Mouse (Mus musculus): ENCODE results near the gene Skp1a. TPM values are rescaled to one million over a fixed set of nuclear protein-coding genes. Genes with fewer than 3 reads are reported as not detected.

Skp1a gene
- polyA plus RNA-seq, 1 experiment from 2014 or later, result 512 TPM

DNA sequence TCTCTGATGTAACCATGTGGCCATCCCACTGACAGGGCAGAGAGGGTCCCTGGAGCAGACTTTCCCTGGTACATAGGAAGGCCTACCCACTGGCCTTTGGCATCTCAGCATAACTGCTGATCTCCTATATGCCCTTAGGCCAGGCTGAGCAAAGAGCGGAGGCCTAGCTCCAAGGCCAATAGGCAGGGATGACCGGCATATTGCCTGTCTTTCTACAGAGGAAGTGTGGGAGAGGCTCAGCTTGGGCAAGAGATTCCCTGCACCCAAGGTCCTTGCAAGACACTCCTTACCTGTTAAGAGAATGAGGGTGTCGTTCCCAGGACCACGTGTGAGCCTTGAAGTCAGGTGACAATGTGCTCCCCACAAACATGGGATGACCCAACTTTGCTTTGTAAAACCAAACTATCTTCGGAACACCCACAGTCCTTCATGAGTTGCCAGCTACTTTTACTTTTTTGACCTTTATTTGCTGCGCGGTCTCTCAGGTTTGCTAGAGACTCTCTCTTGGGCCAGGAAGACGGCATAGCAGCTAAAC is 47.9 kb downstream of the Skp1a start:
- Histone ChIP-seq H3K9me3 (replicated peaks) (no peaks in the 10 kb centered on the region), H3K4me1 (replicated peaks) (peaks cover 36% of the 10 kb centered on the region), H3K4me2 (no peak overlapping the region), H3K27me3 (peaks cover 13% of the 10 kb centered on the region; the same call in 1 of the 2 replicates), H3K4me3 (peak overlapping the region; percentile 62; the same call in 1 of the 2 replicates), H3K36me3 (no peaks in the 10 kb centered on the region), H3K9ac (no peak overlapping the region), H3K27ac (no peak overlapping the region)
- ATAC-seq (replicated peaks; ENCODE audit: insufficient number of reproducible peaks, insufficient read depth, low FRiP score, low read depth), result no peak
- WGBS, result 94% methylated on average over 8 of the region's 8 CpGs

DNA sequence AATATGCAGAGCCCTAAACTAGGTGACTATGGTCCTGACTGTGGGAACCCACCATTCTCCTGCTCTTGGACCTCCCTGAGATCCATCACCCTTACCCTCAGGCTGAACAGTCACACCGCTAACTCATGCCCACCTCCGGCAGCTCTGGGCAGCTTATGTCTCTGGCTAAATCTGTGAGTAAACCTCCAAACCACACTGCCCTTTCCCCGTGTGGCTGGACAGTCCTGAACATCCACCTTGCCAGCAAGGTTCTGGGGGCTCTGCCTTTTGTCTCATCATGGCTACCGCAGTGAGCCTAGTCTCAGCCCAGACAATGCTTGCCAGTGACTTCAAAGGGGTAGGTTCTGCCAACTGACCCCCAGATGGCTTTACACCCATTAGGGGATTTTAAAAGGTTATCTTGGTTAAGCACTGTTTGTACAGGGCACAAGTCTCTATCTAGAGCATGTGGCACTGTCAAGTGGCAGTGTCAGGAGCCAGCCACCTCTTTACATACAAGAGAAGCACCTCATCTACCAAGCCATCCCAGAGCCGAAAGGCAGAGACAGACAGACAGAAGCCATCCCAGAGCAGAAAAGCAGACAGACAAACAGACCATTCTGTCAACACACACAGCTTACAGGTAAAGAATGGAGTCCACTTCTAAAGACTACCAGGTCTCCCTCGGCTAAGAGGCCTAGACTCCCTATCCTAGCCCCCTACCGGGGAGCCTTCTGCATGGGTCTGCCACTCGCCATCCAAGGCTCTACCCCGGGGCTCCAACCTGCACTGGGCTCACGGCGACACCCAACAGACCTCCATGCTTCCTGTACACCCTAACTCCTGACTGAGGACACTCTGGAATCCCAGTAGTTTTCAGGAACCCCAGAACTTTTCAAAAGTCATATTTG is 49.0 kb downstream of the Skp1a start:
- 84% methylated on average over 11 of the region's 11 CpGs for WGBS
- H3K27ac ChIP-seq, result no peak overlapping the region
- no peaks in the 10 kb centered on the region for H3K36me3 ChIP-seq
- H3K4me3 ChIP-seq, result peak overlapping the region; percentile 62; the same call in 1 of the 2 replicates
- H3K9ac ChIP-seq, result no peak overlapping the region
- no peak for ATAC-seq (replicated peaks; ENCODE audit: insufficient number of reproducible peaks, insufficient read depth, low FRiP score, low read depth)
- peaks cover 27% of the 10 kb centered on the region for H3K4me1 ChIP-seq (replicated peaks)
- H3K9me3 ChIP-seq (replicated peaks), result no peaks in the 10 kb centered on the region
- H3K27me3 ChIP-seq, result peaks cover 20% of the 10 kb centered on the region
- peak overlapping the region; percentile 98; the same call in 1 of the 2 replicates for H3K4me2 ChIP-seq

DNA sequence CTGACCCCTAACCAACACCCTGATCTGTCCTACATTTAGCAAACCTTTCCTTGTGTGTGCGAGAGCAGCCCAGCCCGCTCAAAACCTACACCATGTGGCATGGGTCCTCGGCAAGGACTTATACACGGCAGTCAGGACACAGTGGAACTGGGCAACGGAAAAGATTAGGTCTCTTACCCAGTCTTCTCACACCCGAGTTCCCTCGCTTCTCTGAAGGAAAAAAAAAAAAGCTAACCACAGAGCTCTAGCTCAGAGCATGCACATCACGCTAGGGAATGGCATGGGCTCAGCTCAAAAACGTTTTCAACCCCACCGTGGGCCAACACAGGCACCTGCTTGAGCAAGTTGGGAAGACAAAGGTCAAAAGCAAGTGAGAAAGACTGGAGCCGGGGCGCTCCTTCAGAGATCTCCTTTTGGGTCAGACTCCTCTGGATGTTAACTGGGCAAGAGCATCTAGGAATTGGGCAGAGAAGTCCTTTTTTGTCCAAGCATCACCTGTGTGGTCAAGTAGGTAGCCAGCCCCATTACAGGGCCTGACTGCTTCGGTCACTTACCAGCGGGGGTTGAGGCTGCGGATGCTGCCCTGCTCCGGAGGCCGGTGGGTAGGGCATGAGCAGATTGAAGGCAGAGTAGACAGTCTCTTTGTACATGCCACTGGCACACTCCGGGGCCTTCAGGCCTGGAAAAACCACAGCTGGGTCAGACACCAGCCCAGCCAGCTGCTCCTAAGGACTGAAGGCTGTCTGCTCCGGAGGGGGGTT is 50.0 kb downstream of the Skp1a start:
- Histone ChIP-seq H3K4me2 (peak overlapping the region; percentile 98), H3K27ac (no peak overlapping the region), H3K9me3 (replicated peaks) (no peaks in the 10 kb centered on the region), H3K4me3 (peak overlapping the region; percentile 62), H3K9ac (no peak overlapping the region), H3K36me3 (no peaks in the 10 kb centered on the region), H3K4me1 (replicated peaks) (peaks cover 25% of the 10 kb centered on the region), H3K27me3 (peaks cover 21% of the 10 kb centered on the region)
- ATAC-seq (replicated peaks; ENCODE audit: insufficient number of reproducible peaks, insufficient read depth, low FRiP score, low read depth), result no peak
- 72% methylated on average over 19 of the region's 19 CpGs for WGBS

DNA sequence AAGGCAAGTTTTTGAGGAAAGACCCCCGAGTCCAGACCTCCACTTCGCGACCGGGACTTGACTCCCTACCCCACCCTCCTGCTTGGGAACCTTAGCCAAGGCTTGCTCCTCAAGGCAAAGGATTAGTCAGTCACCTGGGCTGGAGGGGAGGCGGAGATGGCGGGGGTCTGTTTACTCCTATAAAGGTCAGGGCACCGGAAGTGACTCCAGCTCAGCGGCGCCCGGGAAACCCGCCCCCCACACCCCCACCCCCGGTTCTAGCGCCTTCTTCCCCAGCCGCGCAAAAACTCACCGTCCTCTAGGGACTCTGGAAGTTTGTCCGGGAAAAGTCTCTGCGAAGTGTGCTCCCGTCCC is 50.6 kb downstream of the Skp1a start:
- 3% methylated on average over 19 of the region's 19 CpGs for WGBS
- peaks cover 25% of the 10 kb centered on the region for H3K4me1 ChIP-seq (replicated peaks)
- H3K27me3 ChIP-seq, result peaks cover 21% of the 10 kb centered on the region

DNA sequence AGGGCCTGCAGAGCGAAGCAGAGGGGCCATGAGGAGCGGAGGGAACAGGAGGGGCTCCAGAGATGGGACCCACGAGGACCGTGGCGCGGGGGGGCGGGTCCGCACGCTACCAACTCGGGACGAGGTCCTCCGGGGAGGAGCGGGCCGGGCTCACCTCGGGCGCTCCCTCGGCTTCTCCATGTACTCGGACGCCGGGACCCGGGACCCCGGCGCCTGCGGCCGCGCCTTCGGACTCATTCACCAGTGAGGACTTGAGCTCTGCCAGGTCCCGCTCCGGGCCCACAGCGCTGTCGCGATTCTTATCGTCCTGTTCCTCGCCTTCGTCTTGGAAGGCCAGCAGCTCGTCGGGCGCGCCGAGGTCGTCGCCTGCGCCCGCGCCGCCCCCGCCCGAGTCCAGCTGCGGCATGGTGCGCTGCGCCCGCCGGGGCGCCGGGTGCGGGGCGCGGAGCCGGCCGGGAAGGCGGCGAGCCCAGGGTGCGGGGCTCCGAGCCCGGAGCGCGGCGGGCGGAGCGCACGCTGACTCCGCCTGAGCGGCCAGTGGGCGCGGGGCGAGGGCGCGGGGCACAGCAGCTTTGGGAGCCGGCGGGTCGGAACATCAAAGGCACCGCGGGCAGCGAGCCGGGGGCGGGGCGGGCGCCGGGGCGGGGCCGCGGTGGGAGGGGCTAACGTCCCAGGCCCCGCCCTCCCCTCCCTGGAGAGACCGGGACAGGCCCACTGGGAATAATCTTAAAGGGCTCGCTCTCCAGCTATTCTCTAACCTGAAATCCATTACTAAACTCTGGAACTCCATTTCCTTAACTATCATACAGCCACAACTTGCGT is 51.2 kb downstream of the Skp1a start, which contains the start of gene Tcf7:
Tcf7 (minus strand) TSS at position 241 of the 822 bp plus-strand sequence.
- Histone ChIP-seq H3K4me1 (replicated peaks) (peaks cover 25% of the 10 kb centered on the region), H3K27ac (peak within 1 kb of the TSS; percentile 45)

More for the DNA sequence above, 50.6 kb downstream of the Skp1a start:
- Histone ChIP-seq H3K9ac (peak overlapping the region; percentile 69), H3K4me2 (peak overlapping the region; percentile 98), H3K36me3 (no peaks in the 10 kb centered on the region), H3K27ac (no peak overlapping the region), H3K9me3 (replicated peaks) (no peaks in the 10 kb centered on the region), H3K4me3 (peak overlapping the region; percentile 62)
- peak; percentile 10; the same call in 1 of the 2 replicates for ATAC-seq (replicated peaks; ENCODE audit: insufficient number of reproducible peaks, insufficient read depth, low FRiP score, low read depth)

DNA sequence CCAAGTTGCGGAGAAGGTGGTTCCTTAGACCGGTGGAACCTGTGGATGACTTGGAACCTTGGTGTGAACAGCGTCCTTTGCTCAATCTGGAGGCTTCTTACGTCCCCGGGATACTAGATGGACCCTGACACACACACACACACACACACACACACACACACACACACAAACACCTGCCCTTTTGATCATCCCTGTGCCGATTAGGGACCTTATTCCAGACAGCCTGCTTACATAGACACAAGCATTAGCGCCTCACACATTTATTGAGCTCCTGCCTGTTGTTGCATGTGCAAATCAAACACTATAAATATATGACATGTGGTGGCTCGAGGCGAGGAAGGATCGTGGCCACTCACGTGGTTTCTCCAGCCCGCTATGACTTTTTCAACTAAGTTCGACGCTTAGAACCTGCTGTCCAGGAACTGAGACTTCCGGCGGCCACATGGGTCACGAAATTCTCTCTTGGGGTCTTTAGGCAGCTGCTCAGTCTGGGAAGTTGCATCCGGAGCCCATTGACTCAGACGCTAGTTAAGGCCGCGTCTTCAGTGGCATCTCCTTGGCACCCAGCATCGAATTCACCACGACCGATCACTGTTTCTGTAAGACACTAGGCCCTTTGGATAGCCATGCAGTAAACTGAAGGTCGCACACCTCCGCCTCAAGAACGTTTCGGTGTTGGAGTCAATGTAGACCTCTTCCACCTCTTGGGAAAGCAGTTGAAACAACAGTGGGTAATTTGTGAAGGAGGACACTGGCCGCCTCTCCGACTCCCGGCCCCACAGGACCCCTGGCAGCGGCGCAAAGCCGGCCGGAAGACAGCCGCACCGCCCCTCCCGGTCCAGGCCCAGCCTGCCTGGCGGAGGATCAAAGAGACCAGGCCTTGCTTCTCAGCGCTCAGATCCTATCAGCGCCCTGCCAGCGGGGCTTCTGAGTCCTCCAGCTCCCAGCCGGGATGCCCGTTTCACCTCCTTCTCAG is 52.1 kb downstream of the Skp1a start:
- H3K4me1 ChIP-seq (replicated peaks), result peaks cover 25% of the 10 kb centered on the region
- no peaks in the 10 kb centered on the region for H3K9me3 ChIP-seq (replicated peaks)
- peak overlapping the region; percentile 98 for H3K4me2 ChIP-seq
- peak overlapping the region; percentile 62 for H3K4me3 ChIP-seq
- H3K9ac ChIP-seq, result peak overlapping the region; percentile 17; the same call in 1 of the 2 replicates
- no peak for ATAC-seq (replicated peaks; ENCODE audit: insufficient number of reproducible peaks, insufficient read depth, low FRiP score, low read depth)
- H3K36me3 ChIP-seq, result no peaks in the 10 kb centered on the region
- WGBS, result 12% methylated on average over 44 of the region's 44 CpGs
- no peak overlapping the region for H3K27ac ChIP-seq
- peaks cover 21% of the 10 kb centered on the region for H3K27me3 ChIP-seq

More for the DNA sequence above, 51.2 kb downstream of the Skp1a start, which contains the start of gene Tcf7:
- Histone ChIP-seq H3K9ac (peak within 1 kb of the TSS; percentile 69), H3K4me2 (peak within 1 kb of the TSS; percentile 98), H3K9me3 (replicated peaks) (no peaks in the 10 kb centered on the region), H3K36me3 (no peaks in the 10 kb centered on the region), H3K27me3 (peaks cover 21% of the 10 kb centered on the region), H3K4me3 (peak within 1 kb of the TSS; percentile 62)
- peak; percentile 76 for ATAC-seq (replicated peaks; ENCODE audit: insufficient number of reproducible peaks, insufficient read depth, low FRiP score, low read depth)
- under 1% methylated on average over 96 of the region's 97 CpGs for WGBS

DNA sequence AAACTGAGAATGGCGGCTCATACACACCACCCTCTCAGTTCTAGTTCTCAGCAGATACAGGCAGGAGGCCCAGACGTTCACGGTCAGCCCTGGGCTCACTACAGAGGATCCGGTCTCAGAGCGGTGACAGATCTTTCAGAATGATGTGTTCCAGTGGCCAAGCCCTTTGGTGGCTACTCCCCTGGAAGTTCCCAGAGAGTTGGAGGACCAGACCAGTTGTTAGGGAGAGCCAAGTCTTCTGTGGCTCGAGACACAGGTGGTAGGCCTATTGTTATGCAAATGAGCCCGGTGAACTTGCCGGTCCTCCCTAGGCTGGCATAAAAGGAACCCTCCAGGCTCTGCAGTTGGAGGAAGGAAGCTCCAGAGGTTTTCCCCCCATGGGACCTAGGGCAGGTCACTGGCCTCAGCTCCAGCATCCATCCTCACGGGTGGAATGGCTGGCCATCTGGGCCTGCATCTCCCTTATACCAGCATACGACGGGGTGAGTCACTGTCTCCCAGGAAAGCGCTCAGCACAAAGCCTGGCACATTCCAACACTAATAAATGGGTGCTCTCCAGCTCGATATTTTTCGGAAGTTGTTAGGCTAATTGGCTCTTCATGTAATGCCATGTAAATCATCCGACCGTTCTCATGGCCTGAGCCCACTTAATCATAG is 54.6 kb downstream of the Skp1a start:
- Histone ChIP-seq H3K36me3 (no peaks in the 10 kb centered on the region), H3K9me3 (replicated peaks) (no peaks in the 10 kb centered on the region), H3K4me2 (no peak overlapping the region), H3K27ac (no peak overlapping the region), H3K27me3 (peaks cover 13% of the 10 kb centered on the region), H3K4me3 (no peak overlapping the region), H3K9ac (no peak overlapping the region), H3K4me1 (replicated peaks) (peaks cover 25% of the 10 kb centered on the region)
- ATAC-seq (replicated peaks; ENCODE audit: insufficient number of reproducible peaks, insufficient read depth, low FRiP score, low read depth), result no peak
- WGBS, result 43% methylated on average over 16 of the region's 16 CpGs

DNA sequence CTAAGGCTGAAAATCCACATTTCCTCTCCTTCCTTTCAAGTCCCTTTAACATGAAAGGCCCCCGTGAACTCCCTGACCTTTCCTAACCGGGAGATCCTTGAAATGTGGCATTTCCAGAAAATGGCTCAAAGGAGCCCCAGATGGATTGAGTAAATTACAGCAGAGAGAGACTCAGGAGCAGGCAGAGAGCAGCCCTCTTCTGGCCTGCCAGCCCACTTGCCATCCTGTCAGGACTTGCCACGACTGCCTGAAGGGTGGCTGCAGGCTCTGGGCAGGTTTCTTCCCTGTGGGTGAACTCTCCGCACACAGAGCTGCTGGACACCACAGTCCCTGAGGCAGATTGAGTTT is 55.1 kb downstream of the Skp1a start:
- ATAC-seq (replicated peaks; ENCODE audit: insufficient number of reproducible peaks, insufficient read depth, low FRiP score, low read depth), result no peak
- no peaks in the 10 kb centered on the region for H3K36me3 ChIP-seq
- WGBS, result 41% methylated on average over 4 of the region's 4 CpGs
- H3K27me3 ChIP-seq, result peaks cover 10% of the 10 kb centered on the region
- H3K4me1 ChIP-seq (replicated peaks), result peaks cover 25% of the 10 kb centered on the region
- no peaks in the 10 kb centered on the region for H3K9me3 ChIP-seq (replicated peaks)
- no peak overlapping the region for H3K9ac ChIP-seq
- no peak overlapping the region for H3K27ac ChIP-seq
- H3K4me2 ChIP-seq, result no peak overlapping the region
- no peak overlapping the region for H3K4me3 ChIP-seq

DNA sequence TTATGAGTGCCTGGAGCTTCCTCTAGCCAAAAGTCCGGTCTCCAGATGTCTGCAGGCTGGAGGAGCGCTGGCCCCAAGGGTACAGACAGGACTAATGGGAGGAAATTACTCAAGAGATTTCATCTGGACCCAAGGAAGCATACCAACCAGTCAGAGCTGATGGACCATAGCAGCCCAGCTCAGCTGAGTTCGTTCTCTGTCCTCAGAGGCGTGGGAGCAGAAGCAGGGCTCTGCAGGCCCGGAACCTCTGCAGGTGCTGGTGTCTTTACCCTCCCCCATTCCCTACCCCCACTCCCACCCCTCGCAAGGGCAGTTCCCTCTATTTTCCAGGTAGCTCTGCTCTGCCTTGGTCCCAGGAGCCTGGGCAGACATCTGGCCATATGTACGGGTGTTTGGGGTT is 60.6 kb downstream of the Skp1a start:
- H3K36me3 ChIP-seq, result no peaks in the 10 kb centered on the region
- H3K9ac ChIP-seq, result no peak overlapping the region
- no peak overlapping the region for H3K4me3 ChIP-seq
- ATAC-seq (replicated peaks; ENCODE audit: insufficient number of reproducible peaks, insufficient read depth, low FRiP score, low read depth), result no peak
- no peak overlapping the region for H3K4me2 ChIP-seq
- H3K9me3 ChIP-seq (replicated peaks), result no peaks in the 10 kb centered on the region
- no peaks in the 10 kb centered on the region for H3K27me3 ChIP-seq
- no peak overlapping the region for H3K27ac ChIP-seq
- 67% methylated on average over 7 of the region's 7 CpGs for WGBS
- H3K4me1 ChIP-seq (replicated peaks), result no peaks in the 10 kb centered on the region

Measured in heart, embryonic 15.5 days (tissue).